Mouse (Mus musculus): Measurements from ENCODE around the gene Cdt1.
"Not testable (repeated sequence)": the region's sequence is repeated elsewhere in the genome, so short reads cannot be mapped to it uniquely, and the experiment has no call there.

Gene Cdt1

GRCm38 (mm10) chr8:122572751-122573150 lies 4.9 kb downstream of the Cdt1 start:
- intact Hi-C loops (cut with DNase I) = no loop called here

GRCm38 (mm10) chr8:122573176-122573575 lies 5.4 kb downstream of the Cdt1 start:
- intact Hi-C loops (cut with DNase I) = not testable (repeated sequence)

- intact Hi-C loops (cut with DNase I) = no loop called here
Measured at GRCm38 (mm10) chr8:122573577-122573976, 5.8 kb downstream of the Cdt1 start.

GRCm38 (mm10) chr8:122574264-122574663 lies 6.4 kb downstream of the Cdt1 start:
- intact Hi-C loops (cut with DNase I) = no loop called here

GRCm38 (mm10) chr8:122574667-122575251 lies 6.9 kb downstream of the Cdt1 start:
- intact Hi-C loops (cut with DNase I) = no loop called here

- intact Hi-C loops (cut with DNase I) = no loop called here
Measured at GRCm38 (mm10) chr8:122575286-122575685, 7.5 kb downstream of the Cdt1 start.

GRCm38 (mm10) chr8:122575735-122576647 lies 8.2 kb downstream of the Cdt1 start:
- intact Hi-C loops (cut with DNase I) = no loop called here

GRCm38 (mm10) chr8:122576648-122577022 lies 8.8 kb downstream of the Cdt1 start, which contains the start of gene Aprt:
Aprt (minus strand) TSS chr8:122576909.
- intact Hi-C loops (cut with DNase I) = no loop called here

GRCm38 (mm10) chr8:122577116-122577515 lies 9.3 kb downstream of the Cdt1 start:
- intact Hi-C loops (cut with DNase I) = no loop called here

- intact Hi-C loops (cut with DNase I) = no loop called here
Measured at GRCm38 (mm10) chr8:122579196-122579595, 11.4 kb downstream of the Cdt1 start.

- intact Hi-C loops (cut with DNase I) = no loop called here
Measured at GRCm38 (mm10) chr8:122580926-122581325, 13.1 kb downstream of the Cdt1 start.

- intact Hi-C loops (cut with DNase I) = no loop called here
Measured at GRCm38 (mm10) chr8:122584981-122585380, 17.2 kb downstream of the Cdt1 start.

GRCm38 (mm10) chr8:122585411-122585891 lies 17.6 kb downstream of the Cdt1 start:
- intact Hi-C loops (cut with DNase I) = no loop called here

GRCm38 (mm10) chr8:122586171-122586570 lies 18.4 kb downstream of the Cdt1 start:
- intact Hi-C loops (cut with DNase I) = no loop called here

GRCm38 (mm10) chr8:122586749-122587148 lies 18.9 kb downstream of the Cdt1 start:
- intact Hi-C loops (cut with DNase I) = no loop called here

- intact Hi-C loops (cut with DNase I) = no loop called here
Measured at GRCm38 (mm10) chr8:122593240-122593639, 25.4 kb downstream of the Cdt1 start.

- intact Hi-C loops (cut with DNase I) = no loop called here
Measured at GRCm38 (mm10) chr8:122593783-122594507, 26.1 kb downstream of the Cdt1 start.

GRCm38 (mm10) chr8:122596031-122596430 lies 28.2 kb downstream of the Cdt1 start:
- intact Hi-C loops (cut with DNase I) = no loop called here

- intact Hi-C loops (cut with DNase I) = no loop called here
Measured at GRCm38 (mm10) chr8:122600666-122601065, 32.9 kb downstream of the Cdt1 start.

GRCm38 (mm10) chr8:122604640-122605039 lies 36.8 kb downstream of the Cdt1 start:
- intact Hi-C loops (cut with DNase I) = no loop called here

- intact Hi-C loops (cut with DNase I) = no loop called here
Measured at GRCm38 (mm10) chr8:122605367-122605766, 37.6 kb downstream of the Cdt1 start.

- intact Hi-C loops (cut with DNase I) = no loop called here
Measured at GRCm38 (mm10) chr8:122606810-122607209, 39.0 kb downstream of the Cdt1 start.

All from adrenal gland (tissue).